Mouse (Mus musculus) midbrain, embryonic 11.5 days (tissue): Measurements from ENCODE around the gene Slc6a20b. TPM values are rescaled to one million over a fixed set of nuclear protein-coding genes. Genes with fewer than 3 reads are reported as not detected.
"Not testable (repeated sequence)": the region's sequence is repeated elsewhere in the genome, so short reads cannot be mapped to it uniquely, and the experiment has no call there.

Source experiments
- ATAC-seq: fragments of 200-750 bp; cut with Nextera tagmentation; 2 replicates; pipeline ENCODE4 v1.8.0; 2017; ENCODE audit warnings: moderate TSS enrichment, moderate library complexity; ENCODE audit not compliant: low FRiP score
- DNase-seq: peaks from one replicate; pipeline ENCODE4 v3.0.0; 2015; ENCODE audit warnings: low spot score; ENCODE audit errors: missing footprints
- H3K27ac ChIP-seq: fragments of 300-500 bp; sonication (generic); 2 replicates; pipeline ENCODE4 v1.5.1; 2014; ENCODE audit warnings: low read depth, low read length
- H3K27me3 ChIP-seq: fragments of 300-500 bp; sonication (generic); 2 replicates; pipeline ENCODE4 v1.6.1; 2014; ENCODE audit warnings: mild to moderate bottlenecking, low read length, moderate library complexity, mixed read lengths; ENCODE audit not compliant: control insufficient read depth, insufficient read depth
- H3K36me3 ChIP-seq: fragments of 300-500 bp; sonication (generic); 2 replicates; pipeline ENCODE4 v1.6.1; 2014; ENCODE audit warnings: mild to moderate bottlenecking, low read length, moderate library complexity, mixed read lengths; ENCODE audit not compliant: control insufficient read depth, insufficient read depth
- H3K4me1 ChIP-seq: fragments of 300-500 bp; sonication (generic); 2 replicates; pipeline ENCODE4 v1.6.1; 2014; ENCODE audit warnings: low read length; ENCODE audit not compliant: control insufficient read depth, insufficient read depth
- H3K4me2 ChIP-seq: fragments of 300-500 bp; sonication (generic); 2 replicates; pipeline ENCODE4 v1.6.1; 2014; ENCODE audit warnings: mild to moderate bottlenecking, moderate library complexity
- H3K4me3 ChIP-seq: fragments of 300-500 bp; sonication (generic); 2 replicates; pipeline ENCODE4 v1.5.1; 2014; ENCODE audit warnings: low read depth, low read length
- H3K9ac ChIP-seq: fragments of 300-500 bp; sonication (generic); 2 replicates; pipeline ENCODE4 v1.6.1; 2014; ENCODE audit warnings: low read length
- H3K9me3 ChIP-seq: fragments of 300-500 bp; sonication (generic); 2 replicates; pipeline ENCODE4 v1.6.1; 2016; ENCODE audit warnings: low read length; ENCODE audit not compliant: control insufficient read depth
- WGBS: fragments of 180-500 bp; shearing (Covaris S2); extraction: QIAGEN DNeasy Blood & Tissue Kit; methylation state at CpG from one replicate; pipeline ENCODE4 v1.1.7; 2014; 5-methylcytosine and 5-hydroxymethylcytosine counted together
- polyA plus RNA-seq: library from polyadenylated mRNA; unstranded; fragments of >200 nt; fragmentation: Nextera tagmentation; extraction: Ambion mirVana; gene quantifications from 2 replicates; pipeline ENCODE4 v1.2.1, GENCODE M21; 2014

The Slc6a20b gene
- 0.11 and 0.22 TPM in 2 replicates for polyA plus RNA-seq

DNA sequence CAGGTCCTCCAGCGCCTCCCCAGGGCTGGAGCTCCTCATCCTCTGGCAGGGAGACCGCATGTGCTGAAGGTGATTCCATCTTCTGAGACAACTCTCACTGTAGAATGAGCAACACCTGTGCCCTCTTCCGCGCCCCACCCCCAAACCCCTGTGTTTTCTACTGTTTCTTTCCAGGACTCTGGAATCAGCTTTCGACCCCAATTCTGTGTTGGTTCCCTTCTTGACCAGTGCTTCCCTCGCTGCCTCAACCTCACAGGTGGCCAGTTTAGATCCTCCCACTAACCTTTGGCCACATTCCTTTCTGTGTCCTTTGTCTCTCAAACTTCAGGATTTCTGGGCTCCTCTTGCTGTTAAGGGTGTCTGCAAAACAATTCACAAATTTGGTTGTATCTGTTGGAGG, at the start of gene Slc6a20b:
Slc6a20b (minus strand) TSS at position 285 of the 400 bp plus-strand sequence.
- DNase-seq (no peak), ATAC-seq (no peak)
- no peaks in the 10 kb centered on the region for H3K36me3 ChIP-seq
- H3K27me3 ChIP-seq, result no peaks in the 10 kb centered on the region
- WGBS, result 90% methylated on average over 6 of the region's 6 CpGs
- H3K4me2 ChIP-seq, result no peak within 1 kb of the TSS
- no peak within 1 kb of the TSS for H3K9ac ChIP-seq
- H3K9me3 ChIP-seq, result no peaks in the 10 kb centered on the region
- H3K4me3 ChIP-seq, result no peak within 1 kb of the TSS
- no peak within 1 kb of the TSS for H3K27ac ChIP-seq
- H3K4me1 ChIP-seq, result peaks cover 2% of the 10 kb centered on the region; the same call in 1 of the 2 replicates

GRCm38 (mm10) chr9:123679198-123679597, 46.8 kb upstream of the Slc6a20b start:
- Histone ChIP-seq H3K4me3 (no peak overlapping the region), H3K9ac (no peak overlapping the region), H3K9me3 (no peaks in the 10 kb centered on the region), H3K36me3 (no peaks in the 10 kb centered on the region), H3K27ac (no peak overlapping the region), H3K4me2 (no peak overlapping the region; the same call in 1 of the 2 replicates), H3K27me3 (peaks cover 31% of the 10 kb centered on the region), H3K4me1 (peaks cover 8% of the 10 kb centered on the region)
- no peak for ATAC-seq
- peak; percentile 86 for DNase-seq
- WGBS, result 31% methylated on average over 2 of the region's 2 CpGs

DNA sequence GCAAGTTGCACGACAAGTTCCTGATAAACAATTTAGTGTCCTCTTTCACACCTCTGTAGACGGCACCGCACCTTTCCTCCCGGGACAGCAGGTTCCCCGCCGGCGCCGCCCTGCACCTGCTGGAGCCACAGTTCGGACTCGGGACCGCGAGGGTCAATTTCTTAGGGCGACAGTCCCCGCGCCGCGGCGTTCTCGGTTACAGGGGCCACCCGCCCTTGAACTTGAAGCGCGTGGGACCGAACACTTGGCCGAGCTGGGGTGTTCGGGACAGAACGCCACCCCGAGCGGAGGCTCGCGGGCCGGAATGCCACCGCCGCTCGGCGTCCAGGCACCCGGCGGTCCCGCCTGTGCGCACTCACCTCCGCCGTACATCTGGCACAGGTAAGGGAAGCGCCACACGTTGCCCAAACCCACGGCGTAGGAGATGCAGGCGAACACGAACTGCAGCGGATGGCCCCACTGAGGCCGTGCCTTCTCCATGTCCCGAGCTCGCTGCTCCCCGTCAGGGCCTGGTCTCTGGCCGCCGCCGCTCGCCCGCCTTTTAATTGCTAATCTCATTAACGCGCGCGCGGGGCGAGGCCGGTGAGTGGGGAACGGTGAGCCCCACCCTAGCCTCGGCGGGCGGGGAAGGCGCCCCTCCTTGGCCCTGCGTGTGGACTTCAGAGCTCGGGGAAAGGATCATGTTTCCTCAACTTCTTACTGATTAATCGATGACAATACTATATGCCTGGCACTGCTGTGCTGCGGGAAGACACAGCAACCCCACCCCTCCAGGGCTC, 46.2 kb upstream of the Slc6a20b start, which contains the start of the genes Ccr9 and Slc6a20a:
Ccr9 (plus strand) TSS at position 113 of the 779 bp plus-strand sequence.
Slc6a20a (minus strand) TSS at position 559 of the 779 bp plus-strand sequence.
- Histone ChIP-seq H3K4me2 (peak within 1 kb of the TSS; percentile 72), H3K9me3 (no peaks in the 10 kb centered on the region), H3K27ac (no peak within 1 kb of the TSS), H3K36me3 (no peaks in the 10 kb centered on the region), H3K4me1 (peaks cover 8% of the 10 kb centered on the region), H3K9ac (peak within 1 kb of the TSS; percentile 51), H3K4me3 (peak within 1 kb of the TSS; percentile 38), H3K27me3 (peaks cover 31% of the 10 kb centered on the region)
- DNase-seq, result peak; percentile 94
- WGBS, result under 1% methylated on average over 73 of the region's 73 CpGs
- peak; percentile 73 for ATAC-seq

GRCm38 (mm10) chr9:123665645-123666044, 33.3 kb upstream of the Slc6a20b start:
- Histone ChIP-seq H3K4me2 (no peak overlapping the region), H3K4me3 (no peak overlapping the region), H3K4me1 (no peaks in the 10 kb centered on the region), H3K27me3 (no peaks in the 10 kb centered on the region), H3K9me3 (no peaks in the 10 kb centered on the region), H3K36me3 (no peaks in the 10 kb centered on the region), H3K27ac (no peak overlapping the region), H3K9ac (no peak overlapping the region)
- WGBS, result 54% methylated on average over 5 of the region's 5 CpGs
- ATAC-seq (no peak), DNase-seq (no peak)

DNA sequence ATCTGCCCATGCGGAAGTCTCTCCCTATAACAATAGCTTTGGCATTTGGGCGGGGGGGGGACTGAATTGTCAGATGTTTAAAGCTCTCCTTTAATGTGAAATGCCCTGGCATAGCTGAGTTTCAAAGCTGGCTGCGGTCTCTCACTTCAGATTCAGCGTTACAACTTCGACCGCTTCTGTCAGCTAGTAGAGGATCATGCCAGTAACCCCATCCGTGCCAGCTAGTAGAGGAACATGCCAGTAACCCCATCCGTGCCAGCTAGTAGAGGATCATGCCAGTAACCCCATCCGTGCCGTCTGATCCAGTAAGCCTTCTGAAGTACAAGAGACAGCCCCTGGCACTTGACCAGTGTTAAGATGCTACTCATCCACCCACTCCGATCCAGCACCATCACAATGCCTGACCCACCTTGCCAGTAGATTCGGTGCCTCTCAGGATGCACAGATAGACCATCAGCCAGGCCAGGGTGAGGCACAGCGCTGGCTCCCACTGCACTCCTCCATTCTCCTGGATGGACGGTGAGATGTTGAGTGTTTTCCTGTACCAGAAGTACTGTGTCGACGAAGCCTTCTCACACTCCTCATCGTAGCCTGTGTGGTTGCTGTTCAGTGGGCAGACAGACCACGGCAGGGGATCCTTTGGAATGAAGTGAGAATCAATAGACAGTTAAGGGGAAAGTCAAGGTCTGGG, 27.8 kb upstream of the Slc6a20b start:
- H3K36me3 ChIP-seq, H3K27me3 ChIP-seq, DNase-seq, H3K4me3 ChIP-seq, H3K9me3 ChIP-seq, H3K9ac ChIP-seq, ATAC-seq, H3K27ac ChIP-seq, H3K4me2 ChIP-seq, H3K4me1 ChIP-seq: not testable (repeated sequence)
- WGBS, result 87% methylated on average over 16 of the region's 18 CpGs

DNA sequence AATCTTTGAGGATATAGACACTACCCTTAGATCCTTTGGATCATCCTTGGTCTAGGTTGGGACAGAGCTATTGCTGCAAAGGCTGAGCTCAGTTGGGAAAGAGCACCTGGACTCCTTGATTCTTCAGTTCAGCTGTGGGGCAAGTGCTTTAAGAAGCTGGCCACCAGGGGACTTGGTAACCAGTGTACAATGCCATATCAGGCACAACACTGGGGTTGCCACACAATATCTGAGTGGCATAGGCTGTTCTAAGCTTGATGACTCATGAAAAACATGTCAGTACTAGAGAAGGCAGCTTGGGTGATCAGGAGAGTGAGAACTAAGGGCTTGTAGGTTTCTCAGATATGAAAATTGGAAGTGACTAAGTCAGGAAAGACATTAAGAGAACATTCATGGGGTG, 26.6 kb upstream of the Slc6a20b start:
- H3K27me3 ChIP-seq, result no peaks in the 10 kb centered on the region

DNA sequence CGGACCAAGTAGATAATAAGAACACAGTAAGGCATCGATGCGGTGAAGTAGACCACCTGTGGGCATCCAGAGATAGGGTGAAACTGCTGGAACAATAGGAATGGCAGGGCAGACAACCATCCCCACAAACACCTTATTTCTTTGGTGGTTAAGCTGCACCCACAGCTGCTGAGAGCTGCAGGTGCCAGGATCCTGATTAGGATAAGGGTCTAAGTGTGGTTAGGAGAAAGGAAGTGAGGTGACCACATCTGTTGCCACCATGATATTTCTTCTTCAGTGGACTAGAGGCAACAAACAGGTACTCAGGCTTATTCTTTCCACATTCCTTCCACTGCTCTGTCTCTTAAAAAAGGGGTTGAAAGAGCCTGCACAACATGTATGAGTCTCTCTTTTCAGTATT, 25.1 kb upstream of the Slc6a20b start:
- no peak overlapping the region for H3K4me2 ChIP-seq
- no peaks in the 10 kb centered on the region for H3K36me3 ChIP-seq
- H3K9ac ChIP-seq, result no peak overlapping the region
- H3K27me3 ChIP-seq, result no peaks in the 10 kb centered on the region
- H3K27ac ChIP-seq, result no peak overlapping the region
- no peaks in the 10 kb centered on the region for H3K9me3 ChIP-seq
- H3K4me1 ChIP-seq, result no peaks in the 10 kb centered on the region
- ATAC-seq (no peak), DNase-seq (no peak)
- 83% methylated on average over 3 of the region's 3 CpGs for WGBS
- no peak overlapping the region for H3K4me3 ChIP-seq

More for the DNA sequence above, 26.6 kb upstream of the Slc6a20b start:
- H3K4me2 ChIP-seq, result no peak overlapping the region
- no peaks in the 10 kb centered on the region for H3K36me3 ChIP-seq
- no peak for ATAC-seq
- no peak overlapping the region for H3K9ac ChIP-seq
- H3K27ac ChIP-seq, result no peak overlapping the region
- DNase-seq, result no peak
- no peaks in the 10 kb centered on the region for H3K4me1 ChIP-seq
- no peaks in the 10 kb centered on the region for H3K9me3 ChIP-seq
- H3K4me3 ChIP-seq, result no peak overlapping the region

DNA sequence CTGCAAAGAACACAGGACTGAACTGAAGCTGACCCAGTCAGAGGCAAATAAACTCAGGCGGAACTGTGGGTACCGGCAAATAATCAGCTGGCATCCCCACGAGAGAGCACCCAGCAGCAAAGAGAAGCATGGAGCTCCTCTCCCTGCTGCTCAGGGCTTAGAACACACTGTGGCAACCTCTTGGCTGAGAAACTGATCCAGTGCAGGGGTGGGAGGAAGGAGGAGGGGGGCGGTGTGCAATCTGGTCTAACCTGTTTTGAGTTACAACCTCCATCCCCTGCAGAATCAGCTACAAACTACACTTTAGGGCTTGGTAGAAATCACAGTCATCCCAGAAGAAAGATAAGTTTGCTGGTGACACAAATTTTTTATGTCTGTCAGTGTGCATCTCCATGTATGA, 19.0 kb upstream of the Slc6a20b start:
- no peaks in the 10 kb centered on the region for H3K9me3 ChIP-seq
- ATAC-seq, result no peak
- no peaks in the 10 kb centered on the region for H3K36me3 ChIP-seq
- no peak overlapping the region for H3K4me3 ChIP-seq
- 40% methylated on average over 4 of the region's 4 CpGs for WGBS
- no peak overlapping the region for H3K9ac ChIP-seq
- no peak for DNase-seq
- H3K27ac ChIP-seq, result no peak overlapping the region
- no peaks in the 10 kb centered on the region for H3K27me3 ChIP-seq
- no peak overlapping the region for H3K4me2 ChIP-seq
- no peaks in the 10 kb centered on the region for H3K4me1 ChIP-seq
